Mouse (Mus musculus) spleen, postnatal 14 days (tissue): ENCODE results near the gene Gm8909.
"Not testable (repeated sequence)": the region's sequence is repeated elsewhere in the genome, so short reads cannot be mapped to it uniquely, and the experiment has no call there.

ENCODE experiments used
- DNase-seq, 2 experiments: peaks; one replicate each; pipeline ENCODE4 v3.0.0; 2021 to 2022; ENCODE audit warnings: low spot score in 2 of 2

The Gm8909 gene

GRCm38 (mm10) chr17:36168039-36168652, at the start of gene Gm8909:
Gene Gm8909, minus strand, starts transcription at chr17:36168537.
- DNase-seq: no peak

- DNase-seq: no peak
These were observed 47.2 kb upstream of the Gm8909 start for GRCm38 (mm10) chr17:36215586-36215985.

GRCm38 (mm10) chr17:36206846-36207245, 38.5 kb upstream of the Gm8909 start:
- DNase-seq: no peak

DNA sequence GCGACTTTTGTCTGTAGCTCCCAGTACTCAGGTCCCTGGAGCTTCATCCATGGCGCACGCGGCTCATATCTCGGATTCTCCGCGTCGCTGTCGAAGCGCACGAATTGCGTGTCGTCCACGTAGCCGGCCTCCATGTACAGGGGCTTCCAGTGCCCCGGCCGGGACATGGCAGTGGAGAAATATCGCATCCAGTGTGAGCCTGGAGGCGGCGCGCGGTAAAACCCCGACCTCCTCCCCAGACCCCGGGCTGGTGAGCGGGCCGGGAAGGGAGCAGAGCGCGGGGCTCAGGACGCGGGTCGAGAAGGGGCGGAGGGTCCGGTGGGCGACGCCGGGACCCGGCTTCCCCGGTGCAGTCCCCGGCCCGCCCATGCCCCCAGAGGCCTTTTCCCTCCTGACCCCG, 37.5 kb upstream of the Gm8909 start:
- DNase-seq: no peak

- no peak for DNase-seq
These were observed 37.1 kb upstream of the Gm8909 start for GRCm38 (mm10) chr17:36205456-36205855.

GRCm38 (mm10) chr17:36201851-36202250, 33.5 kb upstream of the Gm8909 start:
- DNase-seq: no peak

- DNase-seq: no peak
These were observed 30.0 kb upstream of the Gm8909 start for GRCm38 (mm10) chr17:36198317-36198716.

GRCm38 (mm10) chr17:36194471-36194870, 26.1 kb upstream of the Gm8909 start:
- DNase-seq: no peak

DNA sequence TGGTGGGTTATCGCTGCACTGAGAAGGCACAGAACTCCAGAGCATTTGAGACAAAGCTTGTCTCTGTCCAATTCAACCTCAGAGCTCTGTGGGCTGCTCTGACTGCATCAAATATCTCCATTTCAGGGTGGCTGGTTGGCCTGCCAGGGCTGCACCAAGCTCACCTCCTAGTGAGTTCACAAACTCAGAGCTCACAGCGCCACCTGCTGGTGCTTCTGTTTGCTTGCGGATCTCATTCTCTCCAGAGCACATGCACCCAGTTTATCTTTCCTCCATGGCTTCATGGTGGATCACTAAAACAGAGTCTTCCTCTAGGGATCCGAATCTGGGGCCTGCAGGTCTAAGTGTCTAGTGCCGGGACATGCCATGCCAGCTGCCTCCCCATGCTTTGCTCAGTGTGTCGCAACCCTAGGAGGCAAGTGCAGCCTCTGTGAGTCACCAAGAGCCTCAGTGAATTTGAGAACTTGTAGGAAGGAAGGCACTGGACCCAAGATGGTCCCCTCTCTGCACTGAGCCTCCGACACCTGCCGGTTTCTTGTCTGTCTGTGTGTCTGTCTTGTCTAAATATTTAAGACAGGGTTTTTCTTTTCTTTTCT, 25.3 kb upstream of the Gm8909 start:
- peak; percentile 18 to 51 for DNase-seq

GRCm38 (mm10) chr17:36192371-36192770, 24.0 kb upstream of the Gm8909 start:
- no peak for DNase-seq

GRCm38 (mm10) chr17:36190169-36190507, 21.8 kb upstream of the Gm8909 start, which contains the start of gene H2-T3:
Gene H2-T3, minus strand, starts transcription at chr17:36190287.
- DNase-seq: no peak

DNA sequence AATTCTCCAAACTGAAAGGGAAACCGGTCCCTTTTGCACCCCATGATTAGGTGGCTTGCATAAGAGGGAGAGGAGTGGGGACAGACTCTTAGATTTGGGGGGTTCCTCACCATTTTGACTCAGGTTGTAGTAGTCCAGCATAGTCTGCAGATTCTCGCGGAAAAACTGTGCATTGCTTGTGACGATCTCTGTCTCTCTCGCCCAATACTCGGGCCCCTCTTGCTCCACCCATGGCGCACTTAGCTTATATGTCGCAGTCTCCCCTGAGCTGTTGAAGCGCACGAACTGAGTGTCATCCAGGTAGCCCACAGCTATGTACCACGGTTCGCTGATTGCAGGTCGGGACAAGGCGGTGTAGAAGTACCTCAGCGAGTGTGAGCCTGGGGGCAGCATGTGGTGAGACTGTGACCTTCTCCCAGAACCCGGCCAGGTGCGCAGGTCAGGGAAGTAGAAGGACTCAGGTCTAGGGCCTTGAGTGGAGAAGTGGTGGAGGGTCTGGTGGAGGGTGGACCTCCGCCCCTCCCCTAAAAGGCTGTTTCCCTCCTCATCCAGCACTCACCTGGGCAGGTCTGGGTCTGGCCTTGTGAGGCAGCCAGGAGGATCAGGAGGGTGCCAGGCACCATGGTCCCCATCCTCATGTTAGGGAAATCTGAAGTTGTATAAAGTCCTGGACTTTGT, 21.3 kb upstream of the Gm8909 start:
- DNase-seq: no peak

- DNase-seq: no peak
These were observed 19.2 kb upstream of the Gm8909 start for GRCm38 (mm10) chr17:36187540-36187939.

DNA sequence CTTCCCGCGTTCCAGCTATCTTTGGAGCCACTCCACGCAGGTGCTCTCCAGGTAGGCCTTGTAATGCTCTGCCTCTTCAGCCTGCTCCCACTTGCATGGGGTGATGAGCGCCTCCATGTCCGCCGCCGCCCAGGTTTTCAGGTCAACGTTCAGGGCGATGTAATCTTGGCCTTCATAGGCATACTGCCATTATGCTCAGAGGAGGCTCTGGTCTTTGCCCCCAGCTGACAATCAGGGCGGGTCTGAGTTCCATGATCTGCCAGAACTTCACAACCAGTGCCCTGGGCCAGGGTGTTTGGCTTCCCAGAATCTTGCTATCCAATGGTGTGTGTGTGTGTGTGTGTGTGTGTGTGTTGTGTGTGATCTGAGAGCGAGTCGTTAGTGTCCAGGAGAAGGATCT, 13.9 kb upstream of the Gm8909 start:
- no peak for DNase-seq

DNA sequence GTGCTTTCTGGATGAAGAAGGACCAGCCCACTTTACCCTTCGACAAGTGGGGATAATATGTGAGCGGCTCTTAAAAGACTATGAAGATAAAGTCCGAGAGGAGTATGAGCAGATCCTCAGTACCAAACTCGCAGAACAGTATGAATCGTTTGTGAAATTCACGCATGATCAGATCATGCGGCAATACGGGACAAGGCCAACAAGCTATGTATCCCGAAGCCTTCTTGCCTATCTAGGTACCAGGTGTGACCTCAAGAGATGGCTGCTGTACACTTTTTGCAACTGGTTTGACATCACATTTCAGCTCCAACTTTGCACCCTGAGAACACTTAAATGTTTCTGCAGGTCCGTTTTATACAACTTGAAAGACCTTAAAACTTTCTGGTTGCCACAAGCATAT, 11.1 kb upstream of the Gm8909 start:
- not testable (repeated sequence) for DNase-seq

DNA sequence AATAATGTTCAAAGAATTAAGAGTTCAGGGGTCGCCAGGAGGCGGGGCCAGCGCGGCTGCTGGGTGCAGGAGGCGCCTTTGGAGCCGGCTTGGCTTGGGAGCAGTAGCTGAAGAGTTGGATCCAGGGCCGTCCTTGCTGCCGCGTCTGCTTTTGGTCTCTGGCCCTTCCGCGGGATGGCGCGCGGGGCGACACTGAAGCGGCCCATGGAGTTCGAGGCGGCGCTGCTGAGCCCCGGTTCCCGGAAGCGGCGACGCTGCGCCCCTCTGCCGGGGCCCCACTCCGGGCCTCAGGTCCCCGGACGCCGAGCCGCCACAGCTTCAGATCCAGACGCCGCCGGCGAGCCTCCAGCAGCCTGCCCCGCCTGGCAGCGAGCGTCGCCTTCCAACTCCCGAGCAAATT, 10.6 kb upstream of the Gm8909 start:
- not testable (repeated sequence) for DNase-seq

GRCm38 (mm10) chr17:36176132-36176531, 7.8 kb upstream of the Gm8909 start:
- DNase-seq: not testable (repeated sequence)

- no peak for DNase-seq
These were observed 2.0 kb upstream of the Gm8909 start for GRCm38 (mm10) chr17:36170287-36170814.

DNA sequence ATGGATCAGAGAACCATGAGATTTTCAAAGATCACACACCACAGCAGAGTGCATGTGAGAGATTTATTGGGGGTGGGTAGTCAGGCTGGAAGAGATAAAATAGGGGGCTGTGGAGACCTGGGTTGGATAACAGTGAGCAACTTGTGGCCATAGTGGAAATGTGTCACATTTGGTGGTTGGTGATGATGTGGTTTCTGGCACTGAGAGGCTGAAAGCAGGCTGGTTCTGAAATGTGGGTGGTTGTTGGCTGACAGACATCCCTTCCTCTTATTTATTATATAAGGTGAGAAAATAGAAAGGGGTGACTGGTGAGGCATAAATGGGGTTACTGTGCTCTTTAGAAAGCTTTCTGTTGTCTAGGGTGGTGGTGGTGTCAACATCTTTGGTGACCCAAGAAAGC, 1.4 kb upstream of the Gm8909 start:
- no peak for DNase-seq

- DNase-seq: not testable (repeated sequence)
These were observed 757 bp upstream of the Gm8909 start for GRCm38 (mm10) chr17:36169094-36169493.

DNA sequence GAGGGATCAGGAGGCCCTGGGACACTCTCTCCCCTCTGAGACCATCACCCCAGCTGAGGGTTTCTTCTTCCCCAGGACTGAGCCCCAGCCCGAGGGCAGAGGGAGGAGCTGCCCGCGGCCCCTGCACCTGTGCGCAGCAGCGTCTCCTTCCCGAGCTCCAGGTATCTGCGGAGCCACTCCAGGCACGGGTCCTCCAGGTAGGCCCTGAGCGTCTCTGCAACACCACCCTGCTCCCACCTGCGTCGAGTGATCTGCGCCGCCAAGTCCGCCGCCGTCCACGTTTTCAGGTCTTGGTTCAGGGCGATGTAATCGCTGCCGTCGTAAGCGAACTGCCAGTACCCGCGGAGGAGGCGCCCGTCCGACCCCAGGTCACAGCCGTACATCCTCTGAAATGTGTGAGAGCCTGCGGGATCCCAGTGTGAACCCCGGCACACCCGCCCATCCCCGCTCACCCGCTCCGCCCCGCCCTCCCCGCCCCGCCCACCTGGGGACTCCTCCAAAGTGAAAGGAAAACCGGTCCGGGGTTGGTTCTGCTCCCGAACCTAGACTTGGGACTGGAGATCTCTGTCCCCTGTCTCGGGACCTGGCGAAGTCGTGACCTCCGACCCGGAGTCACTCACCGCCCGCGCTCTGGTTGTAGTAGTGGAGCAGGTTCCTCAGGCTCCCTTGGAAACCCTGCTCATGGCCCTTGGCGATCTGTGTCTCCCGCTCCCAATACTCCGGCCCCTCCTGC, 865 bp downstream of the Gm8909 start:
- DNase-seq: no peak

GRCm38 (mm10) chr17:36166901-36167300, 1.4 kb downstream of the Gm8909 start:
- DNase-seq: not testable (repeated sequence)
